Mouse (Mus musculus) CH12.LX (cell line): ENCODE measurements around the gene Trp53bp2. TPM values are rescaled to one million over a fixed set of nuclear protein-coding genes. Genes with fewer than 3 reads are reported as not detected.

Source experiments
- DNase-seq: peaks from one replicate; pipeline ENCODE4 v3.0.0-alpha.2; 2013; ENCODE audit errors: extremely low read depth
- H3K27ac ChIP-seq: 2 replicates; pipeline ENCODE4 v1.5.1; 2012; ENCODE audit warnings: low read depth, mild to moderate bottlenecking, control low read depth, moderate library complexity; ENCODE audit not compliant: insufficient read depth
- H3K27me3 ChIP-seq: replicated peaks from 2 replicates; pipeline ENCODE3; 2012; ENCODE audit warnings: inconsistent platforms
- H3K36me3 ChIP-seq, 2 experiments: replicated peaks in 1 of 2; 2 replicates each; pipeline versions ENCODE3 to v1.6.1; 2012; ENCODE audit warnings: inconsistent platforms in 1 of 2, low read length in 1 of 2, mild to moderate bottlenecking in 1 of 2, mixed read lengths in 1 of 2, moderate library complexity in 1 of 2; ENCODE audit not compliant: control insufficient read depth in 1 of 2, insufficient read depth in 1 of 2
- H3K4me1 ChIP-seq, 2 experiments: 2 replicates each; pipeline ENCODE4 v1.6.1; 2012; ENCODE audit warnings: inconsistent platforms in 1 of 2, moderate library complexity in 1 of 2; ENCODE audit not compliant: insufficient read depth in 2 of 2, control insufficient read depth in 1 of 2
- H3K4me2 ChIP-seq: 2 replicates; pipeline ENCODE4 v1.6.1; 2012; ENCODE audit warnings: low read depth, mild to moderate bottlenecking, control low read depth; ENCODE audit not compliant: poor library complexity, insufficient read depth, severe bottlenecking
- H3K4me3 ChIP-seq, 3 experiments: fragments of 150-350 bp in 1 of 3; sonication (generic) in 1 of 3; replicated peaks in 1 of 3; 2 replicates each; pipeline versions ENCODE3 to v1.5.1; 2011 to 2012; ENCODE audit warnings: low read depth in 2 of 3, low read length in 2 of 3, mild to moderate bottlenecking in 2 of 3, moderate library complexity in 2 of 3, control low read depth in 1 of 3, improper control_type of control experiment in 1 of 3, inconsistent platforms in 1 of 3, mixed read lengths in 1 of 3; ENCODE audit not compliant: poor library complexity in 1 of 3
- H3K79me2 ChIP-seq: replicated peaks from 2 replicates; pipeline ENCODE4 v1.6.1; 2012; ENCODE audit warnings: mild to moderate bottlenecking, moderate library complexity; ENCODE audit not compliant: control insufficient read depth, poor library complexity, insufficient read depth, severe bottlenecking; ENCODE audit errors: extremely low read depth
- H3K9ac ChIP-seq: 2 replicates; pipeline ENCODE4 v1.6.1; 2012; ENCODE audit warnings: low read depth, mild to moderate bottlenecking, control low read depth, moderate library complexity; ENCODE audit not compliant: insufficient read depth
- H3K9me3 ChIP-seq: replicated peaks from 2 replicates; pipeline ENCODE3; 2012; ENCODE audit warnings: low read length, inconsistent platforms, mixed read lengths
- CHD2 ChIP-seq: IDR thresholded peaks from 2 replicates; pipeline ENCODE4 v1.6.1; 2011; ENCODE audit warnings: low read length, improper control_type of control experiment
- E2F4 ChIP-seq: IDR thresholded peaks from 2 replicates; pipeline ENCODE4 v1.6.1; 2011; ENCODE audit warnings: low read depth, low read length, improper control_type of control experiment; ENCODE audit not compliant: insufficient replicate concordance
- ELF1 ChIP-seq: IDR thresholded peaks from 2 replicates; pipeline ENCODE4 v1.6.1; 2014; ENCODE audit warnings: low read depth, mild to moderate bottlenecking, inconsistent platforms, low read length, improper control_type of control experiment
- EP300 ChIP-seq: IDR thresholded peaks from 2 replicates; pipeline ENCODE4 v1.6.1; 2011; ENCODE audit warnings: low read length, improper control_type of control experiment
- ETS1 ChIP-seq: conservative IDR thresholded peaks from 2 replicates; pipeline ENCODE4 v1.6.1; 2012; ENCODE audit warnings: low read depth, mild to moderate bottlenecking, inconsistent platforms, low read length, improper control_type of control experiment, moderate library complexity
- GABPA ChIP-seq: IDR thresholded peaks from 2 replicates; pipeline ENCODE4 v1.6.1; 2012; ENCODE audit warnings: low read depth, low read length, improper control_type of control experiment, inconsistent platforms; ENCODE audit not compliant: insufficient replicate concordance
- HCFC1 ChIP-seq: IDR thresholded peaks from 2 replicates; pipeline ENCODE4 v1.6.1; 2012; ENCODE audit warnings: low read depth, mild to moderate bottlenecking, inconsistent platforms, low read length, improper control_type of control experiment
- IRF4 ChIP-seq: IDR thresholded peaks from 2 replicates; pipeline ENCODE4 v1.6.1; 2014; ENCODE audit warnings: low read depth, mild to moderate bottlenecking, inconsistent platforms, low read length, improper control_type of control experiment
- JUN ChIP-seq: IDR thresholded peaks from 2 replicates; pipeline ENCODE4 v1.6.1; 2011; ENCODE audit warnings: low read depth, mild to moderate bottlenecking, low read length, improper control_type of control experiment, moderate library complexity; ENCODE audit not compliant: insufficient read depth
- KAT2A ChIP-seq: IDR thresholded peaks from 2 replicates; pipeline ENCODE4 v1.6.1; 2012; ENCODE audit warnings: low read length, improper control_type of control experiment, inconsistent platforms; ENCODE audit not compliant: insufficient replicate concordance
- MAZ ChIP-seq: IDR thresholded peaks from 2 replicates; pipeline ENCODE4 v1.6.1; 2012; ENCODE audit warnings: low read depth, mild to moderate bottlenecking, inconsistent platforms, low read length, improper control_type of control experiment, moderate library complexity
- MEF2A ChIP-seq: IDR thresholded peaks from 2 replicates; pipeline ENCODE4 v1.6.1; 2014; ENCODE audit warnings: low read depth, mild to moderate bottlenecking, inconsistent platforms, low read length, improper control_type of control experiment, borderline replicate concordance
- MXI1 ChIP-seq: IDR thresholded peaks from 2 replicates; pipeline ENCODE4 v1.6.1; 2011; ENCODE audit warnings: mild to moderate bottlenecking, low read depth, low read length, improper control_type of control experiment
- MYC ChIP-seq: IDR thresholded peaks from 2 replicates; pipeline ENCODE4 v1.6.1; 2011; ENCODE audit warnings: low read depth, mild to moderate bottlenecking, improper control_type of control experiment, low read length
- NELFE ChIP-seq: IDR thresholded peaks from 2 replicates; pipeline ENCODE4 v1.6.1; 2011; ENCODE audit warnings: low read depth, low read length, improper control_type of control experiment
- PAX5 ChIP-seq: IDR thresholded peaks from 2 replicates; pipeline ENCODE4 v1.6.1; 2012; ENCODE audit warnings: low read length, inconsistent platforms, mixed read lengths
- POLR2A ChIP-seq: IDR thresholded peaks from 2 replicates; pipeline ENCODE4 v1.6.1; 2011; ENCODE audit warnings: low read depth, mild to moderate bottlenecking, improper control_type of control experiment, low read length
- POLR2AphosphoS2 ChIP-seq: IDR thresholded peaks from 2 replicates; pipeline ENCODE4 v1.6.1; 2011; ENCODE audit warnings: low read depth, low read length, improper control_type of control experiment
- RCOR1 ChIP-seq: conservative IDR thresholded peaks from 2 replicates; pipeline ENCODE4 v1.6.1; 2012; ENCODE audit warnings: low read depth, mild to moderate bottlenecking, inconsistent platforms, low read length, improper control_type of control experiment
- SIN3A ChIP-seq: IDR thresholded peaks from 2 replicates; pipeline ENCODE4 v1.6.1; 2012; ENCODE audit warnings: low read length, improper control_type of control experiment, inconsistent platforms
- TBP ChIP-seq: conservative IDR thresholded peaks from 2 replicates; pipeline ENCODE4 v1.6.1; 2011; ENCODE audit warnings: low read depth, low read length, improper control_type of control experiment
- TCF12 ChIP-seq: IDR thresholded peaks from 2 replicates; pipeline ENCODE4 v1.6.1; 2014; ENCODE audit warnings: low read depth, mild to moderate bottlenecking, inconsistent platforms, low read length, improper control_type of control experiment
- UBTF ChIP-seq: IDR thresholded peaks from 2 replicates; pipeline ENCODE4 v1.6.1; 2012; ENCODE audit warnings: low read depth, mild to moderate bottlenecking, inconsistent platforms, low read length, improper control_type of control experiment, moderate library complexity
- USF1 ChIP-seq: IDR thresholded peaks from 2 replicates; pipeline ENCODE4 v1.6.1; 2014; ENCODE audit warnings: low read depth, mild to moderate bottlenecking, inconsistent platforms, low read length, improper control_type of control experiment
- ZC3H11A ChIP-seq: IDR thresholded peaks from 2 replicates; pipeline ENCODE4 v1.6.1; 2012; ENCODE audit warnings: low read depth, mild to moderate bottlenecking, inconsistent platforms, low read length, improper control_type of control experiment
- ZMIZ1 ChIP-seq: IDR thresholded peaks from 2 replicates; pipeline ENCODE4 v1.6.1; 2012; ENCODE audit warnings: low read depth, mild to moderate bottlenecking, inconsistent platforms, low read length, improper control_type of control experiment
- dilution Hi-C: fragments of 300-500 bp; cut with MboI; formaldehyde crosslinking; loops from 2 replicates; pipeline ENCODE4 v1.14.3; 2020; ENCODE audit warnings: low sequenced_read_pairs; ENCODE audit not compliant: extremely low pct_unique_long_range_greater_than_20kb, extremely low pct_ligation_motif_present
- in situ Hi-C: fragments of 300-500 bp; cut with MboI; formaldehyde crosslinking; loops from 3 replicates; pipeline ENCODE4 v1.14.3; 2019; ENCODE audit warnings: low sequenced_read_pairs, low pct_ligation_motif_present, low pct_unique_long_range_greater_than_20kb, mixed read lengths
- polyA plus RNA-seq: library from polyadenylated mRNA; unstranded; fragments of >175 nt; gene quantifications from 2 replicates; pipeline ENCODE4 v1.2.1, GENCODE M21; 2012; ENCODE audit warnings: low read depth; ENCODE audit not compliant: insufficient read length
- total RNA-seq, 2 experiments: library from RNA; depleted of rRNA; stranded (reverse); fragments of 300-350 nt in 1 of 2; fragments of >200 nt in 1 of 2; gene quantifications; 2 replicates each; pipeline ENCODE4 v1.2.3; 2012 to 2014

Gene Trp53bp2
- total and polyA plus RNA-seq, 3 experiments: 1.4 to 4.7 (median 2.9) TPM

GRCm38 (mm10) chr1:182482991-182483909, 74.3 kb downstream of the Trp53bp2 start:
- Histone ChIP-seq H3K9ac (no peak overlapping the region), H3K36me3 (peaks cover 39 to 76% of the 10 kb centered on the region in 2 experiments), H3K9me3 (no peaks in the 10 kb centered on the region), H3K27me3 (no peaks in the 10 kb centered on the region), H3K4me2 (no peak overlapping the region), H3K79me2 (no peaks in the 10 kb centered on the region), H3K4me1 (no peaks in the 10 kb centered on the region), H3K27ac (no peak overlapping the region), H3K4me3 (no peak overlapping the region)
- no peak for TF ChIP-seq USF1
- no peak for TF ChIP-seq IRF4
- TF ChIP-seq GABPA: no peak
- no peak for TF ChIP-seq RCOR1
- no peak for TF ChIP-seq TBP
- TF ChIP-seq POLR2A: no peak
- TF ChIP-seq POLR2AphosphoS2: no peak
- TF ChIP-seq PAX5: no peak
- TF ChIP-seq MXI1: no peak
- TF ChIP-seq TCF12: no peak
- TF ChIP-seq MEF2A: no peak
- TF ChIP-seq ZC3H11A: no peak
- no peak for TF ChIP-seq EP300
- TF ChIP-seq NELFE: no peak
- TF ChIP-seq UBTF: no peak
- TF ChIP-seq KAT2A: no peak
- no peak for TF ChIP-seq CHD2
- no peak for TF ChIP-seq MAZ
- DNase-seq: no peak
- dilution Hi-C loops: no loop called here
- in situ Hi-C loops: no loop called here

- H3K9ac ChIP-seq: no peak overlapping the region
- TF ChIP-seq MYC (no peak), ZC3H11A (no peak), NELFE (no peak), E2F4 (no peak), HCFC1 (no peak), TBP (no peak), JUN (no peak), SIN3A (no peak), ETS1 (no peak), ELF1 (no peak), ZMIZ1 (no peak)
- no peaks in the 10 kb centered on the region for H3K9me3 ChIP-seq
- H3K27me3 ChIP-seq: no peaks in the 10 kb centered on the region
- no peak overlapping the region for H3K4me2 ChIP-seq
- dilution Hi-C loops: no loop called here
- H3K4me1 ChIP-seq: no peaks in the 10 kb centered on the region
- H3K4me3 ChIP-seq: no peak overlapping the region
- DNase-seq: no peak
- H3K27ac ChIP-seq: no peak overlapping the region
- H3K79me2 ChIP-seq: no peaks in the 10 kb centered on the region
- peaks cover 39 to 80% of the 10 kb centered on the region in 2 experiments for H3K36me3 ChIP-seq
- in situ Hi-C loops: no loop called here
These were observed 74.9 kb downstream of the Trp53bp2 start for GRCm38 (mm10) chr1:182483910-182484274.
